Mouse (Mus musculus): ENCODE measurements around the gene Acbd7. TPM values are rescaled to one million over a fixed set of nuclear protein-coding genes. Genes with fewer than 3 reads are reported as not detected.
A peak's percentile ranks its signal among the peaks of the same experiment; 100 is the strongest.

Gene Acbd7
- 3.4 and 4.2 TPM in 2 replicates for polyA plus RNA-seq (2014; fragmentation: Nextera tagmentation; extraction: Ambion mirVana)

DNA sequence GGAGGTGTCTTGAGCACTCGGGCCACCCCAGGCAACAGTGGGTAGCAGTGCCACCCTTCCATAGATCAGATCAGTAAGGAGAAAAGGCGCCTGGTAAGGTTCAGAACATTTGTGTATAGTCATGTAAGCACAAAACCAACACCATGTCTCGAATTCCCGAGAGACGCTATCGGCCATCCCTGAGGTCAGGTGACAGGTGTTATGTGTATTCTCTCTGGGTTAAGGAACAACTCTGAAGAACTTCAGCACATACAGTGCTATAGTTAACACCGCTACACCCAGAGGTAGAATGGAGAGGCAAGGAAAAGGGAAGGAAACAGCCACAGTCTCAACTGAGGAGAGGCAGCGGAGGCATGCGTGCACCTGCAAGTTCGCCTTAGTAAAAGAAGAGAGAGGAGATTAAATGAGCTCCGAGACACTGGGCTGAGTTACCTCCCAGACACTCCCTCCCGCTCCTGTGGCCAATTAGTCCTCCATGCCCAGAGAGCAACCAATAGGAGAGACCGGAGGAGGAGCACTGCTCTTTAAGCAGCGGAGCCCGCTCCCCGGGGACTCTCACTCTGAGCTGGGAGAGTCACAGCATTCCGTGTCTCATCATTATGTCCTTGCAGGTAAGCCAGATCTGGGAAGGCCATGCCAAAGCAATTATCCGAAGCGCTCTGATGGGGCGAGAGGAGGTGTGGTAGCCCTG lies at the start of gene Acbd7:
TSS of gene Acbd7 (plus strand) at position 558 of the 691 bp plus-strand sequence.
- Histone ChIP-seq H3K4me1 (replicated peaks; ENCODE audit: control insufficient read depth, insufficient read depth, low read length) (peaks cover 12% of the 10 kb centered on the region), H3K9me3 (ENCODE audit: control insufficient read depth, low read length) (no peaks in the 10 kb centered on the region), H3K4me3 (replicated peaks; ENCODE audit: low read length) (peak within 1 kb of the TSS; percentile 21), H3K27ac (no peak within 1 kb of the TSS), H3K4me2 (replicated peaks) (peak within 1 kb of the TSS; percentile 61), H3K27me3 (ENCODE audit: control insufficient read depth, insufficient read depth, low read length) (no peaks in the 10 kb centered on the region), H3K36me3 (replicated peaks; ENCODE audit: control insufficient read depth, insufficient read depth) (no peaks in the 10 kb centered on the region), H3K9ac (peak within 1 kb of the TSS; percentile 24)
- DNase-seq (ENCODE audit: low spot score) (peak; percentile 66), ATAC-seq (ENCODE audit: low FRiP score) (no peak)
- 6% methylated on average over 20 of the region's 20 CpGs for WGBS

DNA sequence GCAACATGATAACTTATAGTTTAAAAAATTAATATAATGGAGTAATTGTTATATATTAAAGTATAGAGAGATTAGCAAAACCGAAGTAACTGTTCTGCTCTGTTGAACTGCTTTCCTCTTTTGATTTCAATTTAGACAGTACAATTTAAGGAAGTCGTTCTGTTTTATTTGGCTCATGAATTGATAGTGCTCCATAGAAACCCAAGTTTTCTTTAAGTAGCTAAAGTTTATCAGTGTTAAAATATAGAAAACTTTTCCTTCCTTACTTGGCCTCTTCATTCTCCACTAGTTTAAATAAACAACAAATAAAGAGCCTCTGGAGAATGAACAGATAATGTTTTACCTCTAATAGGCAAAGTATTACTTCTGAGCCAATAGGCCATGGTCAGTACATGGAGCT lies 49.7 kb upstream of the Acbd7 start:
- 88% methylated on average over 2 of the region's 2 CpGs for WGBS
- H3K4me1 ChIP-seq (replicated peaks; ENCODE audit: control insufficient read depth, insufficient read depth, low read length): peaks cover 18% of the 10 kb centered on the region
- no peak overlapping the region for H3K4me2 ChIP-seq (replicated peaks)
- H3K4me3 ChIP-seq (replicated peaks; ENCODE audit: low read length): no peak overlapping the region
- H3K9me3 ChIP-seq (ENCODE audit: control insufficient read depth, low read length): no peaks in the 10 kb centered on the region
- H3K27ac ChIP-seq: no peak overlapping the region
- 0 out of 2 replicates have a peak overlapping the region, but pooled peaks have one; percentile 81 for H3K9ac ChIP-seq
- no peak for ATAC-seq (ENCODE audit: low FRiP score)
- no peak for DNase-seq (ENCODE audit: low spot score)
- H3K36me3 ChIP-seq (replicated peaks; ENCODE audit: control insufficient read depth, insufficient read depth): no peaks in the 10 kb centered on the region
- H3K27me3 ChIP-seq (ENCODE audit: control insufficient read depth, insufficient read depth, low read length): no peaks in the 10 kb centered on the region

DNA sequence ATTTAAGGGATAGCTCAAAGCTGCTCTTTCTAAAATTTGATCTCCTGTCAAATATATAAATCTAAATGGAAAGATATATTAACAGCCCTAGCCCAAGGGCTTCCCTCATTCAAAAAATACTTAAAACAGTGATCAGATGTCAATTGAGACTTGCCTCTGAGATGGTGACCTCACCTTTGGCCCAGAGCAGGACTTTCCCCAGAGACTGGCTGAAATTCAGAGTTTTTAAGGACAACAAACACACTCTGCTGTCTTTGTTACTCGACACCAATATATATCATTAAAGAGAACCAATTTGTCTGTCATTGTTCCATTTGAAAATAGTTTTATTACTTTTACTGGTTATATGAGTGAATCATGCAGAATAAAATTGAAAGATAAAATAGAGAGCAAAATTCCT lies 46.4 kb upstream of the Acbd7 start:
- DNase-seq (ENCODE audit: low spot score): no peak
- 85% methylated on average over 1 of the region's 1 CpGs for WGBS

DNA sequence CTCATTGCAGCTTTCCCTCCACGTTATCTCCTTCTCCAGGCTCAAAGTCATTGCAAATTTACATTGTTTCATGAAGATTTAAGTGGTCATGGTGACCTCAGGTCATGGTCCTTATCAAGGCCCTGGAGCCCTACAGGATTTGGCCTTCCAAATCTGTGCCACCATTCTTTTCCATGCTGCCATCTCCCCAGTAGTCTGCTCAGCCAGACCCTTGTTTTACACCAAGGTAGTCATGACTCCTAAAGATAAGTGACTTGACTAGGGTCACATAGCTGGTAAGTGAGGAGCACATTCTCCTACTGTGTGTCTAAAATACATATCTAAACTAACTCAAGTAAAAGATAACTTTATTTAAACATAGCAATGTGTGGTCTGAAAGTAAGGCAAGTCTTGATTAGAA lies 43.8 kb upstream of the Acbd7 start:
- ATAC-seq (ENCODE audit: low FRiP score) (no peak), DNase-seq (ENCODE audit: low spot score) (no peak)
- Histone ChIP-seq H3K27me3 (ENCODE audit: control insufficient read depth, insufficient read depth, low read length) (no peaks in the 10 kb centered on the region), H3K9me3 (ENCODE audit: control insufficient read depth, low read length) (no peaks in the 10 kb centered on the region), H3K4me3 (replicated peaks; ENCODE audit: low read length) (no peak overlapping the region), H3K27ac (no peak overlapping the region), H3K36me3 (replicated peaks; ENCODE audit: control insufficient read depth, insufficient read depth) (no peaks in the 10 kb centered on the region), H3K4me2 (replicated peaks) (no peak overlapping the region), H3K9ac (no peak overlapping the region), H3K4me1 (replicated peaks; ENCODE audit: control insufficient read depth, insufficient read depth, low read length) (no peaks in the 10 kb centered on the region)
- 97% methylated on average over 1 of the region's 1 CpGs for WGBS

More for the DNA sequence above, 46.4 kb upstream of the Acbd7 start:
- Histone ChIP-seq H3K4me2 (replicated peaks) (no peak overlapping the region), H3K9ac (no peak overlapping the region), H3K4me1 (replicated peaks; ENCODE audit: control insufficient read depth, insufficient read depth, low read length) (peaks cover 13% of the 10 kb centered on the region), H3K9me3 (ENCODE audit: control insufficient read depth, low read length) (no peaks in the 10 kb centered on the region), H3K27me3 (ENCODE audit: control insufficient read depth, insufficient read depth, low read length) (no peaks in the 10 kb centered on the region), H3K36me3 (replicated peaks; ENCODE audit: control insufficient read depth, insufficient read depth) (no peaks in the 10 kb centered on the region), H3K27ac (no peak overlapping the region), H3K4me3 (replicated peaks; ENCODE audit: low read length) (no peak overlapping the region)
- no peak for ATAC-seq (ENCODE audit: low FRiP score)

DNA sequence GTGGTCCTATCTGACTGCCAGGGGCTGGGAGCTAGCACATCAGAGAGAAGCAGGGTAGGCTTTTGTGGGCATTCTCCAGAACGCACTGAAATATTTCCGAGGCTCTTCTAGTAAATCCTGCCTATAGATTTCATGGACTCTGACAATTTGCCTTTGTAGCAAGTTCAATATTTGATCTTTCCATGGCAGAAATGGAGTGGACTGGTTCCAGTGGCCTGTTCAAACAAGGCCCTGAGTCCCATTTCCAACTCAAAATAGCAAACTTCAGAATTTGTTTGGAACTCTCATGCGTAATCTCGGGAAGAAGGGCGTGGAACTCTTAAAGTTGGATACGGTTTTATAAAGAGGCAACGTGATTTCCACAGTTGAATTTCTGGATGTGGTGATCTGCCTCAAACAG lies 40.1 kb upstream of the Acbd7 start:
- 95% methylated on average over 7 of the region's 7 CpGs for WGBS
- H3K27me3 ChIP-seq (ENCODE audit: control insufficient read depth, insufficient read depth, low read length): no peaks in the 10 kb centered on the region
- ATAC-seq (ENCODE audit: low FRiP score) (no peak), DNase-seq (ENCODE audit: low spot score) (no peak)
- H3K9ac ChIP-seq: no peak overlapping the region
- H3K27ac ChIP-seq: no peak overlapping the region
- no peak overlapping the region for H3K4me2 ChIP-seq (replicated peaks)
- H3K4me3 ChIP-seq (replicated peaks; ENCODE audit: low read length): no peak overlapping the region
- no peaks in the 10 kb centered on the region for H3K36me3 ChIP-seq (replicated peaks; ENCODE audit: control insufficient read depth, insufficient read depth)
- no peaks in the 10 kb centered on the region for H3K4me1 ChIP-seq (replicated peaks; ENCODE audit: control insufficient read depth, insufficient read depth, low read length)
- H3K9me3 ChIP-seq (ENCODE audit: control insufficient read depth, low read length): no peaks in the 10 kb centered on the region

DNA sequence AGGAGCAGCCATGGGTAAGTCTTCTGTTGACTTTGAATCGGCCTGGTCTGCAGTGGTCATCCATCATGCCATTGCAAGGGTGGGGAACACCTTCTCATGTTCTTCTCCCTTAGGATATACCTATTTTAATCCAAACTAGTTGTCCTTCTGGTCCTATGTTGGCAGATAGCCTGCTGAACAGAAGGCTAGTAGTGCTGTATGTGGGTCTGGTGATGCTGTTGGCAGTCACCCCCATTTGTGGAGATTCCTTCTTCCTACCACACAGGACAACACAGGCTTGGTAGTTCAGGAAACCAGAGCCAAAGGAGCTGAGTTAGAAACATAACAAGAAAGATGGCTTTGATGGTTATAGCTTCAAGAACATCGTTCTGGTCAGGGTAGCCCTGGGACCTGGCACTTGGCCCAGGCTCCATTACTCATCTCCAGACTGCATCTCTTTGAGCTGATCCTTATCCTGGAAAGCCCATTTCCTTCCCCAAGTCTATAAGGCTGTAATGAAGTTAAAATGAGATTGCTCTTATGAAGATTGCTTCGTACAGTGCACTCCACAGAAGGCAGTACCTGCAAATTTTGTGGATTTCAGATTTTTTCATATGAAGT lies 30.4 kb upstream of the Acbd7 start:
- 65% methylated on average over 3 of the region's 3 CpGs for WGBS
- no peaks in the 10 kb centered on the region for H3K4me1 ChIP-seq (replicated peaks; ENCODE audit: control insufficient read depth, insufficient read depth, low read length)
- no peak overlapping the region for H3K4me3 ChIP-seq (replicated peaks; ENCODE audit: low read length)
- H3K9me3 ChIP-seq (ENCODE audit: control insufficient read depth, low read length): no peaks in the 10 kb centered on the region
- no peak overlapping the region for H3K4me2 ChIP-seq (replicated peaks)
- ATAC-seq (ENCODE audit: low FRiP score) (no peak), DNase-seq (ENCODE audit: low spot score) (no peak)
- no peaks in the 10 kb centered on the region for H3K27me3 ChIP-seq (ENCODE audit: control insufficient read depth, insufficient read depth, low read length)
- no peak overlapping the region for H3K27ac ChIP-seq
- peaks cover 27% of the 10 kb centered on the region for H3K36me3 ChIP-seq (replicated peaks; ENCODE audit: control insufficient read depth, insufficient read depth)
- no peak overlapping the region for H3K9ac ChIP-seq

DNA sequence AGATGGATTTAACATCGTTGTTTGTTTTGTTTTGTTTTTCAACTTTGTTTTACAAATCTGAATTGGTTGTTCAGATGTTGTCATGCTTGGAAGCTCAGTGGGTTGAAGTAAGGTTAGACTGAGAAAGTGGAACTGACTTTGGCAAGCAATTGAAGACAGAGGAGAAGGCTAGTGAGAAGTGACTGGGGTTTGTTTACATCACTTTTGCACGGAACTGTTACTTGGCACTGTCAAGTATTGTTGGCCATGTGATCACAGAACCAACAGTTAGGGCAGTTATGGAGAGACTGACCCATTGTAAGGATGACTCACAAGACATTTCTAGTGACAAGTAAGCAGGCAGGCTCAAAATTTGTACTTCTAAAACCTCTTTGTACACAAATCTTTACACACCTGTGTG lies 12.8 kb upstream of the Acbd7 start:
- no peak overlapping the region for H3K27ac ChIP-seq
- peaks cover 85% of the 10 kb centered on the region for H3K36me3 ChIP-seq (replicated peaks; ENCODE audit: control insufficient read depth, insufficient read depth)
- H3K9me3 ChIP-seq (ENCODE audit: control insufficient read depth, low read length): no peaks in the 10 kb centered on the region
- WGBS: 95% methylated on average over 2 of the region's 2 CpGs
- no peaks in the 10 kb centered on the region for H3K27me3 ChIP-seq (ENCODE audit: control insufficient read depth, insufficient read depth, low read length)
- no peak overlapping the region for H3K4me2 ChIP-seq (replicated peaks)
- DNase-seq (ENCODE audit: low spot score): no peak
- no peak overlapping the region for H3K9ac ChIP-seq
- no peaks in the 10 kb centered on the region for H3K4me1 ChIP-seq (replicated peaks; ENCODE audit: control insufficient read depth, insufficient read depth, low read length)
- no peak for ATAC-seq (ENCODE audit: low FRiP score)
- H3K4me3 ChIP-seq (replicated peaks; ENCODE audit: low read length): no peak overlapping the region

DNA sequence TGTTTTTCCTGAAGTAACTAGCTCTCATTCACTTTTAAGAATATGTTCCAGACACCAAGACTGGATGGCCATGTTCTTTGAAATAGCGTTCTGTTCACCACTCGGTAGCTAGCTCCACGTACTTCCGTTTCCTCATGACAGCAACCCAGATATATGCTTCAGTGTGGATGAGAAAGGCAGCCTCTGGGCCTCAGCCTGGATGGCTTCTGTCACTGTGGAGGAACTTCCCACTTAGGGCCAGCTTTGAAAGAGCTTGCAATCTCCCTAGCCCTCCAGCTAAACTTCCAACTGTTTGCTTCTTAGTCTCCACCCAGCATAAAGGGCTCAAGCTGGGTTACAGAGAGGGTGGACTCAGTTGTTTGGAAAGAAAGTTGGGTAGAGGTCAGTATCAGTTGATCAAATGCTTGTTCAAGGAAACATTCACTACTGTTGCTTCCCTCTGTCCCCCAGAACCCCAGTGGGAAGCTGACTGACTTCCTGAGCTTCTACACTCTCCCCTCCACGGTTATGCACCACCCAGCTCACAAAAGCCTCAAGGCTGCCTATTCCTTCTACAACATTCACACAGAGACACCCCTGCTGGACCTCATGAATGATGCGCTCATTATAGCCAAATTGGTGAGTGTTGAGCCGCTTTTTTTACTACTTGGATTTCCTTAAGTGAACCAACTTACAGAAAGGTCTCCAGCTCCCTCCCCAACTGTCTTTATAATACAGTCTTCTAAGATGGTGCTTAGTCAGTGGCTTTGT lies 11.4 kb upstream of the Acbd7 start:
- DNase-seq (ENCODE audit: low spot score) (no peak), ATAC-seq (ENCODE audit: low FRiP score) (no peak)
- Histone ChIP-seq H3K4me3 (replicated peaks; ENCODE audit: low read length) (no peak overlapping the region), H3K9me3 (ENCODE audit: control insufficient read depth, low read length) (no peaks in the 10 kb centered on the region), H3K9ac (no peak overlapping the region), H3K36me3 (replicated peaks; ENCODE audit: control insufficient read depth, insufficient read depth) (peaks cover 84% of the 10 kb centered on the region), H3K27ac (no peak overlapping the region), H3K4me1 (replicated peaks; ENCODE audit: control insufficient read depth, insufficient read depth, low read length) (no peaks in the 10 kb centered on the region), H3K4me2 (replicated peaks) (no peak overlapping the region), H3K27me3 (ENCODE audit: control insufficient read depth, insufficient read depth, low read length) (no peaks in the 10 kb centered on the region)
- WGBS: 91% methylated on average over 7 of the region's 7 CpGs

DNA sequence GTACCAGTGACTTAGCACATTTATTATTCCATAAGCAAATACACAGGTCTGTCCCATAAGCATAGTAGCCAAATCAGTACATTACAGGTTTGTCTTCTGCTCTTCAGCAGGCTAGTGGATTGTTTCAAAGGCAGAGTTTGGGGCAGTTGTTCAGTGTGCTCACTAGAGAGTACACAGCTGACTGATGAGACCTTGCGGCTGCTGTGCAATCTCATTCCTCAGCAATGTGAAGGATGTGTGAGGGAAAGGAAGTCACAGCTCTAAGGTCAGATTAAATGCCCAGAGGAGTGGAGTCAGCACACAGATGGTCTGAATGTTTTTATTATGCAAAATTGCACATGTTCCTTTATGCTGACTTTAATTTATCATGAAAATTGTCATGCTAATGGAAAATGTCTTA lies 9.4 kb upstream of the Acbd7 start:
- H3K36me3 ChIP-seq (replicated peaks; ENCODE audit: control insufficient read depth, insufficient read depth): peaks cover 69% of the 10 kb centered on the region
- ATAC-seq (ENCODE audit: low FRiP score) (no peak), DNase-seq (ENCODE audit: low spot score) (no peak)
- H3K27me3 ChIP-seq (ENCODE audit: control insufficient read depth, insufficient read depth, low read length): no peaks in the 10 kb centered on the region
- no peaks in the 10 kb centered on the region for H3K9me3 ChIP-seq (ENCODE audit: control insufficient read depth, low read length)
- H3K4me1 ChIP-seq (replicated peaks; ENCODE audit: control insufficient read depth, insufficient read depth, low read length): peaks cover 4% of the 10 kb centered on the region
- no peak overlapping the region for H3K27ac ChIP-seq
- H3K4me3 ChIP-seq (replicated peaks; ENCODE audit: low read length): no peak overlapping the region
- no peak overlapping the region for H3K4me2 ChIP-seq (replicated peaks)
- no peak overlapping the region for H3K9ac ChIP-seq
- 86% methylated on average over 1 of the region's 1 CpGs for WGBS

Measured in hindbrain, embryonic 14.5 days (tissue).